Mouse (Mus musculus) liver, embryonic 14.5 days (tissue): Measurements from ENCODE around the gene Fndc5. TPM values are rescaled to one million over a fixed set of nuclear protein-coding genes. Genes with fewer than 3 reads are reported as not detected.

Experiments
- ATAC-seq: fragments of 200-750 bp; cut with Nextera tagmentation; 2 replicates; pipeline ENCODE4 v1.8.0; 2017; ENCODE audit warnings: moderate number of reproducible peaks, mild to moderate bottlenecking, moderate library complexity; ENCODE audit not compliant: insufficient read depth
- DNase-seq, 3 experiments: peaks; one replicate each; pipeline ENCODE4 v3.0.0-alpha.2; 2012 to 2013; ENCODE audit warnings: low read depth in 3 of 3, low spot score in 3 of 3
- H3K27ac ChIP-seq: fragments of 300-500 bp; sonication (generic); 2 replicates; pipeline ENCODE4 v1.5.1; 2014; ENCODE audit warnings: moderate library complexity, mild to moderate bottlenecking, control low read depth, inconsistent platforms
- H3K27me3 ChIP-seq: fragments of 300-500 bp; sonication (generic); 2 replicates; pipeline ENCODE4 v1.6.1; 2014; ENCODE audit warnings: mild to moderate bottlenecking, low read length, moderate library complexity; ENCODE audit not compliant: control insufficient read depth, insufficient read depth
- H3K36me3 ChIP-seq: fragments of 300-500 bp; sonication (generic); replicated peaks from 2 replicates; pipeline ENCODE4 v1.6.1; 2014; ENCODE audit warnings: low read depth; ENCODE audit not compliant: control insufficient read depth, insufficient read depth
- H3K4me1 ChIP-seq, 2 experiments: fragments of 200-500 bp in 1 of 2; fragments of 300-500 bp in 1 of 2; sonication (generic) in 1 of 2; replicated peaks; 2 replicates each; pipeline ENCODE4 v1.6.1; 2012 to 2014; ENCODE audit warnings: antibody characterized with exemption in 1 of 2, inconsistent platforms in 1 of 2, low read length in 1 of 2; ENCODE audit not compliant: control insufficient read depth in 2 of 2, insufficient read depth in 2 of 2
- H3K4me2 ChIP-seq: fragments of 300-500 bp; sonication (generic); 2 replicates; pipeline ENCODE4 v1.6.1; 2014; ENCODE audit warnings: low read depth, mild to moderate bottlenecking, control low read depth, moderate library complexity
- H3K4me3 ChIP-seq, 2 experiments: fragments of 200-500 bp in 1 of 2; fragments of 300-500 bp in 1 of 2; sonication (generic) in 1 of 2; 2 replicates each; pipeline ENCODE4 v1.5.1; 2012 to 2014; ENCODE audit warnings: low read depth in 2 of 2, low read length in 2 of 2, mild to moderate bottlenecking in 2 of 2, control low read depth in 1 of 2, inconsistent platforms in 1 of 2, moderate library complexity in 1 of 2; ENCODE audit not compliant: insufficient read depth in 1 of 2
- H3K9ac ChIP-seq: fragments of 300-500 bp; sonication (generic); replicated peaks from 2 replicates; pipeline ENCODE4 v1.6.1; 2014; ENCODE audit warnings: mild to moderate bottlenecking, control low read depth, moderate library complexity
- H3K9me3 ChIP-seq: fragments of 300-500 bp; sonication (generic); 2 replicates; pipeline ENCODE4 v1.6.1; 2016; ENCODE audit warnings: low read length, mixed read lengths; ENCODE audit not compliant: control insufficient read depth
- CTCF ChIP-seq: IDR thresholded peaks from 2 replicates; pipeline ENCODE4 v1.5.1; 2016; ENCODE audit warnings: antibody characterized with exemption, low read depth, control low read depth
- EP300 ChIP-seq: IDR thresholded peaks from 2 replicates; pipeline ENCODE4 v1.6.1; 2016; ENCODE audit warnings: antibody characterized with exemption, low read depth
- WGBS: fragments of 180-500 bp; shearing (Covaris S2); extraction: QIAGEN DNeasy Blood & Tissue Kit; methylation state at CpG from one replicate; pipeline ENCODE4 v1.1.7; 2014; ENCODE audit not compliant: insufficient replicate concordance; 5-methylcytosine and 5-hydroxymethylcytosine counted together
- polyA plus RNA-seq, 2 experiments: library from polyadenylated mRNA; depleted of rRNA in 1 of 2; stranded (reverse) in 1 of 2; unstranded in 1 of 2; fragments of >200 nt; fragmentation: Nextera tagmentation in 1 of 2; extraction: Ambion mirVana in 1 of 2; gene quantifications; 2 replicates each; pipeline versions ENCODE4 v1.2.1 to v1.2.3; 2012 to 2014

The Fndc5 gene
- polyA plus RNA-seq, 2 experiments: 0.30 to 0.56 TPM

GRCm38 (mm10) chr4:129130755-129131303 lies 6.0 kb upstream of the Fndc5 start:
- ATAC-seq: no peak
- H3K9me3 ChIP-seq: no peaks in the 10 kb centered on the region
- no peak overlapping the region for H3K4me3 ChIP-seq
- peaks cover 0 to 5% of the 10 kb centered on the region in 2 experiments; a peak in 2 of 4 replicates for H3K4me1 ChIP-seq
- H3K36me3 ChIP-seq: no peaks in the 10 kb centered on the region
- 5% methylated on average over 17 of the region's 17 CpGs for whole genome bisulfite sequencing
- no peak overlapping the region for H3K9ac ChIP-seq
- no peak for DNase-seq
- peaks cover 30% of the 10 kb centered on the region for H3K27me3 ChIP-seq
- H3K4me2 ChIP-seq: peak overlapping the region; percentile 40
- no peak overlapping the region for H3K27ac ChIP-seq
- TF ChIP-seq EP300 (no peak), CTCF (no peak)

GRCm38 (mm10) chr4:129134799-129135585 lies 1.8 kb upstream of the Fndc5 start:
- TF ChIP-seq CTCF (peak; percentile 94), EP300 (no peak)
- Histone ChIP-seq H3K27me3 (peaks cover 51% of the 10 kb centered on the region), H3K9me3 (no peaks in the 10 kb centered on the region), H3K27ac (no peak overlapping the region), H3K9ac (no peak overlapping the region), H3K4me3 (no peak overlapping the region), H3K4me1 (peaks cover 12 to 23% of the 10 kb centered on the region in 2 experiments), H3K4me2 (0 out of 2 replicates have a peak overlapping the region, but pooled peaks have one; percentile 21), H3K36me3 (no peaks in the 10 kb centered on the region)
- no peak for ATAC-seq
- 7% methylated on average over 15 of the region's 15 CpGs for WGBS
- DNase-seq: no peak

GRCm38 (mm10) chr4:129135637-129136036 lies 1.2 kb upstream of the Fndc5 start:
- no peaks in the 10 kb centered on the region for H3K36me3 ChIP-seq
- TF ChIP-seq CTCF: no peak
- no peak for TF ChIP-seq EP300
- H3K9me3 ChIP-seq: no peaks in the 10 kb centered on the region
- no peak for ATAC-seq
- no peak overlapping the region for H3K4me3 ChIP-seq
- H3K4me2 ChIP-seq: no peak overlapping the region
- H3K4me1 ChIP-seq: peaks cover 18 to 25% of the 10 kb centered on the region in 2 experiments
- peaks cover 46% of the 10 kb centered on the region for H3K27me3 ChIP-seq
- 39% methylated on average over 2 of the region's 2 CpGs for WGBS
- H3K9ac ChIP-seq: no peak overlapping the region
- no peak overlapping the region for H3K27ac ChIP-seq
- no peak for DNase-seq

- no peak overlapping the region for H3K9ac ChIP-seq
- peaks cover 24 to 31% of the 10 kb centered on the region in 2 experiments for H3K4me1 ChIP-seq
- no peak overlapping the region for H3K27ac ChIP-seq
- H3K4me3 ChIP-seq: peak overlapping the region; percentile 23 to 56; a peak in 1 of 4 replicates
- ATAC-seq (no peak), DNase-seq (no peak)
- H3K27me3 ChIP-seq: peaks cover 44% of the 10 kb centered on the region
- no peaks in the 10 kb centered on the region for H3K9me3 ChIP-seq
- H3K4me2 ChIP-seq: peak overlapping the region; percentile 68
- WGBS: 32% methylated on average over 9 of the region's 9 CpGs
- H3K36me3 ChIP-seq: no peaks in the 10 kb centered on the region
- TF ChIP-seq EP300 (no peak), CTCF (no peak)
Measured at GRCm38 (mm10) chr4:129136189-129136578, 615 bp upstream of the Fndc5 start.
